Mouse (Mus musculus) brain, embryonic 14.5 days (tissue): Measurements from ENCODE around the gene Vps35l. TPM values are rescaled to one million over a fixed set of nuclear protein-coding genes. Genes with fewer than 3 reads are reported as not detected.

ENCODE experiments used
- DNase-seq: peaks from one replicate; pipeline ENCODE4 v3.0.0-alpha.2; 2011; ENCODE audit warnings: low read depth
- CTCF ChIP-seq: fragments of 200-500 bp; IDR thresholded peaks from 2 replicates; pipeline ENCODE4 v1.5.1; 2012; ENCODE audit warnings: inconsistent platforms, mild to moderate bottlenecking, moderate library complexity, borderline replicate concordance; ENCODE audit not compliant: insufficient read depth, insufficient read length; ENCODE audit errors: extremely low read depth
- POLR2A ChIP-seq: fragments of 200-500 bp; IDR thresholded peaks from 2 replicates; pipeline ENCODE4 v1.6.1; 2012; ENCODE audit warnings: mild to moderate bottlenecking, inconsistent platforms, borderline replicate concordance; ENCODE audit not compliant: poor library complexity, insufficient read depth, insufficient read length, severe bottlenecking; ENCODE audit errors: extremely low read depth
- polyA plus RNA-seq: library from polyadenylated mRNA; depleted of rRNA; stranded (reverse); fragments of >200 nt; gene quantifications from 2 replicates; pipeline ENCODE4 v1.2.3, GENCODE M21; 2012

Gene Vps35l
- polyA plus RNA-seq, 1 experiment: 91.5 TPM

DNA sequence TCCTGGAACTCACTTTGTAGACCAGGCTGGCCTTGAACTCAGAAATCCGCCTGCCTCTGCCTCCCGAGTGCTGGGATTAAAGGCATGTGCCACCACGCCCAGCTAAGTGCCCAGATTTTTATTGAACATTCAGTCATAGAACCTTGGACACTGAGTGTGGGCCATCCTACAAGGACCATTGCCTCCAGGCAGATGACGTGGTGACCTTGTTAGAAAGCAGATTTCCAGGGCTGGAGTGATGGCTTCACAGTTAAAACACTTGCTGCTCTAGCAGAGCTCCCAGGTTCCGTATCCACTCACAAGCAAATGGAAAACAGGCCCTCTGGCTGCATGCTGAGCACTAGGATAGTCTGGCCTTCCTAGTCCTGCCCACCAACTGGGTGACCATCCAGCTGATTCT is 4.7 kb downstream of the Vps35l start:
- TF ChIP-seq CTCF: no peak
- TF ChIP-seq POLR2A: no peak
- no peak for DNase-seq

DNA sequence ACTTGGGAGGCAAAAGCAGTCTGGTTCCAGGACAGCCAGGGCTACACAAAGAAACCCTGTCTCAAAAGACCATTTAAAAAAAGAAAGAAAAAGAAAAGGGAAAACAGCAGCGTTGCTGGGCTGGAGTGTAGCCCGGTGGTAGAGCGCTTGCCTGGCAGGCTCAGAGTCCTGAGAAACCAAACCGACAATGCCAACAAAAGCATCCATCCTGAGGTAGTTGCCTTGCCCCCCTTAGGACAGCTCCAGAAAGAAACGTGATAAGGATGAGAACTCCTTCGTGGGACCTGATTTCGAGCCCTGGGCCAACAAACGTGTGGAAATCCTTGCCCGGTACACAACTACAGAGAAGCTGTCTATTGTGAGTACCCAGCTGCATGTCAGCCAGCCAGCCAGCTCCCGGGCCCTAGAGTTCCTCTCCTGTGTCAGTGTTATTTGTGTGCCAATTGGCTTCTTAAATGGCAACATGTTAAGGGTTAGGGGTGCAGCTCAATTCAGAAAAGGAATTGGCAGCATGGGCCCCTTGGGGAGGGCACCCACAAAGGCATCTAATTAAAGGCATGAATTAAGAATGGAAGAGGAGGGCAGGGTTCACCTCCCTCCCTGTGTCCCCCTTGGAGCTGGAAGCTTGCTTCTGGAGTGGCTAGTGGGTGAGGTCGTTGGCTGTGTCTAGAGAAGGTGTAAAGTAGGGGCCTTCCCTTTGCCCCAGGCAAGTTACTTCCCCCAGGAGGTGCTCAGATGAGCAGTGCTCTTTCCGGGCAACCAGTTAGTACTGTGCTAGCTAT is 8.1 kb downstream of the Vps35l start:
- TF ChIP-seq CTCF (no peak), POLR2A (no peak)
- DNase-seq: peak; percentile 52

DNA sequence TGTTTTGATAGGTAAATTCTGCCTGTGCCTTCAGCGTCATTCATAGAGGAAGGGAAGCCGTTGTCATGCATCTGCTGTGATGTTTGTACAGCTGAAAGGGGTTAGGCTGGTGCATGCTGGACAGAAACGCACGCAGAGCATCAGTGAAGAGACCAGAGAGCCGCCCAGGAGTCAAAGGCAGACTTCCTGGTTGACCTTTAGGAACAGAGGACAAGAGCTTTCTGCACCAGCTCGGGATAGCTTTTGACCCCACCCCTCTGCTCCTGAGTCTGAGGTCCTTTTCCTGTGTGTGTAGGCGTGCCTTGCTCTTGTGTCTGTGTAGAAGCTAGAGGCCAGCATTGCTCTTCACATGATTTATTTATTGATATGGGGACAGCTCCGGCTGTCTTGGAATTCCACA is 9.7 kb downstream of the Vps35l start:
- TF ChIP-seq CTCF (no peak), POLR2A (no peak)
- DNase-seq: no peak

DNA sequence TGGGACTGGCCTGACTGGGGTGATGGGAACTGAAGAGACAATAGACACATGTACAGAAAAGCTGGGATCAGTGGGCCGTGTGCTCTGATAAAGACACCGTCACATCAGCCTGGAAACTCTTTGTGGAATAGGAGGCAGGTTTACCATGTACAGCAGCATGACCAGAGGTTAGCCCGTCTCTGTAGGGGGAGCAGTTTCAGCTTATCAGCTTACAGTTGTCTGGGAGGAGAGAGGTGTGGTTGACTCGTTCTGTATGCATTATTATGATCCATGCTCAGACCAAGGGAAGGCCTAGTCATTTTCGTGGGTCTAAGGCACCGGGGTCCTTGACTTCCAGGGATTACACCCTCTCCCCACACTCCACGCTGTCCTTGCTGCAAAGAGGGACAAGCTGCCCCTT is 11.6 kb downstream of the Vps35l start:
- TF ChIP-seq CTCF (no peak), POLR2A (no peak)
- DNase-seq: no peak

DNA sequence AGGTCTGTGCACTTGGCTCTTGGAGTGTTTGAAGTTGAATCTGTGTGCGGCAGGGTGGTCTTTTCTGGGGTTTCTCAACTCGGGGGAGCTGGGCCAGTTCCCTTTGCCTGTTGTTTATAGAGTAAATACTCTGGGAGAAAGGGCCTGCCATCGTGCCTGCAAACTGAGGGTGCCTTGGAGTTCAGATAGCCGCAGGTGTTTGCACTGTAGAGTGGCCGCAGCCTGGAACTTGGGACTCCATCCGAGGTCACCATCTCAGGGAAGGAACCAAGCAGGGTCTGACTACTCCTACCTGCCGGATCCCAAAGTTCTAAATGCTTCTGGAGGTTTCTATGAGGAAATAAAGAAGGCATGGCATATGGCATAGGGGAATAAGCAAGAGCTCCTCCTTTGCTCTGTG is 15.7 kb downstream of the Vps35l start:
- no peak for DNase-seq
- TF ChIP-seq POLR2A (no peak), CTCF (no peak)

DNA sequence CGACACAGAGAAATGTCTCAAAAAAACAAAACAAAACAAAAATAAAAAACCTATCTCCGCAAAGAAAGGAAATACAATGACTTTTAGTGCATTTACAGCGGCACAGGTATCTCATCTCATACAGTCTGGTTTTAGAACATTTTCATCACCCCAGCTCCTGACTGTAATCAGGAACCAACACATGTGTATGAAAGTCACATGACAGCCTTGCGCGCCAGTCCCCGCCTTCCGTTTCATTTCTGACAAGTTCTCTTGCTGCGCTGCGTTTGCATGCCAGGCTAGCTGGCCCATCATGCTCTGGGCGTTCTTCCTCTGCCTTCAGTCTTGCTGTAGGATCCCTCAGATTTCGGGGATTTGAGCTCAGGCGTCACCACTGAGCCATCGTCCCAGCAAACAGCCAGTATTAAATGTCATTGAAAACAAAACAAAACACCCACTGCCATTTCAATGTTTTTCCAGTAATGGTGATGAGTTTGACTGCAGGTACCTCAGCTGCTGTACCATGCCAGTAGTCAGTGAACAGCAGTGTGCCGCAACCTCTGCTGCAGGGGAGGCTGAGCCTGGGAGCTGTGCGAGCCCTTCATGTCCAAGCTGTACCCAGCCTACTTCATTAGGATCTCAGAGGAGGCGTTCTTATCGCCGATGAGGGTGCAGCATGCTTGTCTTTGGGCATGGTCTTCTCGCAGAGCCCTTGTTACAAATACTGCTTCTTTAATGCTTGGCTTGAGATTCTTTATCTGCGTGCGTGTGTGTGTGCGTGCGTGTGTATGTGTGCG is 16.7 kb downstream of the Vps35l start:
- TF ChIP-seq CTCF (no peak), POLR2A (no peak)
- no peak for DNase-seq

DNA sequence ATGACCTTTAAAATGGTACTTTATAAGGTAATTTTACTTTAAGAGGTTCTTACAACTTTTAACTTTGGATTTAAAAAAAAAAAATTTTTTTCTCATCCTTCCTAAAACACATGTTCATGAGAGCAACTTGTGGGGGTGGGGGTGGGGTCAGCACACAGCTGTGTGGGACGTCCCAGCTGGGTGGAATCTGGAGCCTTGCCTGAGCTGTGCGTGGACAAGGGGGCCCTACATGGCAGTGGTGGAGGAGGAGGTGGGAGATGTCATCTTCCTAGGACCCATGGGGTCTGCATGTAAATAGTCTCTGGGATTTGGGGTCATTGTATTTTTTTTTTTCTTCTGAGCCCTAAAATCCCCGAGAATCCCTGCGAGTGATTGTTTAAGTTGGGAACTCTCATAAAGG is 18.3 kb downstream of the Vps35l start:
- TF ChIP-seq CTCF: no peak
- TF ChIP-seq POLR2A: no peak
- DNase-seq: no peak

DNA sequence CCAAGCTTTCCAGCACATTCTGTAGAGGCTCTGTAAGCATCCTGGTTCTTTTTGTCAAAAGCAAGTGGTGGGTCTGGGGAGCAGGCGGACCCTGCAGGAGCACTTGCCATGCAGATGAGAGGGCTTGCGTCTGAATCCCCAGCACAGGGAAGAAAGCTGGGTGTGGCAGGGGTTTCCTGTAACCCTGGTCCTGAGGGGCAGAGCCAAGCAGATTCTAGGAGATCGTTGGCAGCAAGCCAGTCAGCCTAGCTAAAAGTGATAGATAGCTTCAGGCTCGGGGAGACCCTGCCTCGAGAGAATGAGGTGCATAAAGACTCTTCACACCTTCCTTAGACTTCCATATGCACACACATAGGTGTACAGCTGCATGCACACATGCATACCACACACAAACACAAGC is 19.3 kb downstream of the Vps35l start:
- no peak for TF ChIP-seq CTCF
- TF ChIP-seq POLR2A: no peak
- DNase-seq: no peak

DNA sequence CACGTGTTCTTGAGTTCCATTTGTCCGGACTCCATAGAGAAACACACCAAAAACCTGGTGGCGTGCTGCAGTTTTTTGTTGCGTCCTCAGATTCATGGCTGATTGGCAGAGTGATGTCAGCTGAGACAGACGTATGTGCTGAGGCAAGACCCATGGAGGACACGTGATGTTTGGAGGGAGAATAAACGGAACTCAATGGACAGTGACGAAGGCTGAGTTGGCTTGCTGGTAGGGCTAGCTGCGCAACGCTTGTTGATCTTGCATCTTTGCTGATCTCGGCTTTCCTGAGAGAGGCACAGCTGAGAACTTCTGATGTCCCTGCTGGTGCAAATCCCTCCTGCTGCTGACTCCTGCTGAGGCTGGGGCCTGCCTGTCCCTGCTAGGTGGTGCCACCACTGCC is 23.9 kb downstream of the Vps35l start:
- DNase-seq: no peak
- no peak for TF ChIP-seq POLR2A
- no peak for TF ChIP-seq CTCF

DNA sequence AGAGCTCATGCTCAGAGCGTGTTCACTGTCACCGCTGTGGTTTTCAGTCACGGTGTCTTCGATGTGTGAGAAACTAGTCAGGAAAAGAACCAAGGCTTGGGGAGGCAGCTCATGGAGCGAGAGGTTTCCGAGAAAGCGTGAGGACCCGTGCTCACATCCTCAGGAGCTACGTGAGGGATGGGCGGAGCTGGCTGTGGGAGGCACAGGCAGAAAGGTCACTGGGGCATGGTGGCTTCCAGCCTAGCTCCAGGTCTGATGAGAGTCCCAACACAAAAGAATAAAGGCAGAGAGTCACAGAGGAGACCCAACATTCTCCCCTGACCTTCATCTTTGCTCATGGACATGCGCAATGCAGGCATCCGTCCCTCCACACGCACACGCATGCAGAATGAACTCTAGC is 24.7 kb downstream of the Vps35l start:
- no peak for TF ChIP-seq CTCF
- TF ChIP-seq POLR2A: no peak
- no peak for DNase-seq

DNA sequence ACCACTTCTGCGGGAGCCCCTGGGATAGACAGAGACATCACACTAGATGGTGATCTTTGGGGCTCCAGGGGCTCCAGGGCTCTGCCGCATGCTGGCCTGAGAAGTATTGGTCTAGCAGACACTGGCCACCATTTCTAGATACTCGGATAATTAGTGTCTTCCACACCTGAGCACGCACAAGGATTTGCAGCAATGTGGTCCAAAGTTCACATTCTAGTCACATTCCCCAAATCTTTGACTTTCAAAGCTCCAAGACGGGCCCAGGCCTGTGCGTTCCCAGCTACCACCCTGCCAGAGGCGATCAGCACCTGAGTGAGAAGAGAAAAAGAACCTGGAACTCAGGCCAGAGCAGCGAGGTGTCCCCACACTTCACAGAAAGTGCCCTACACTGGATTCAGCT is 25.6 kb downstream of the Vps35l start:
- TF ChIP-seq POLR2A (no peak), CTCF (no peak)
- DNase-seq: no peak
